Mouse (Mus musculus) layer of hippocampus, adult 2 months (tissue): ENCODE measurements at regions not wholly inside any gene's neighbourhood (a gene's known extent, or its start where the extent isn't known, plus 50 kb on each side); places are given as distances from the start of the nearest gene placed in this dataset.
"Not testable (repeated sequence)": the region's sequence is repeated elsewhere in the genome, so short reads cannot be mapped to it uniquely, and the experiment has no call there.

Experiments
- DNase-seq, 2 experiments: peaks; one replicate each; pipeline ENCODE4 v3.0.0; 2022; ENCODE audit warnings: low spot score in 2 of 2
- H3K27ac ChIP-seq: fragments of 200-600 bp; 2 replicates; pipeline ENCODE4 v1.8.1; 2022
- H3K4me3 ChIP-seq: fragments of 200-600 bp; 2 replicates; pipeline ENCODE4 v1.8.1; 2022; ENCODE audit warnings: mild to moderate bottlenecking
- CTCF ChIP-seq: fragments of 200-600 bp; conservative IDR thresholded peaks from 2 replicates; pipeline ENCODE4 v1.8.1; 2022; ENCODE audit warnings: antibody characterized with exemption, mild to moderate bottlenecking, moderate library complexity

GRCm38 (mm10) chr3:17613486-17613885 is 334.7 kb upstream of the Cypt12 start:
- no peak for DNase-seq
- Histone ChIP-seq H3K4me3 (no peak overlapping the region), H3K27ac (no peak overlapping the region)
- peak; percentile 61 for TF ChIP-seq CTCF

- no peak overlapping the region for H3K27ac ChIP-seq
- no peak for TF ChIP-seq CTCF
- H3K4me3 ChIP-seq: no peak overlapping the region
- peak; percentile 63 to 75 for DNase-seq
Observed at GRCm38 (mm10) chr3:17616439-17617070, 331.7 kb upstream of the Cypt12 start.

GRCm38 (mm10) chr3:17619489-17619888 is 328.7 kb upstream of the Cypt12 start:
- TF ChIP-seq CTCF: no peak
- no peak for DNase-seq
- Histone ChIP-seq H3K4me3 (no peak overlapping the region; the same call in 1 of the 2 replicates), H3K27ac (peak overlapping the region; percentile 85)

- no peak for TF ChIP-seq CTCF
- Histone ChIP-seq H3K27ac (peak overlapping the region; percentile 85), H3K4me3 (no peak overlapping the region; the same call in 1 of the 2 replicates)
- DNase-seq: peak; percentile 68 to 79
Observed at GRCm38 (mm10) chr3:17619890-17620289, 328.3 kb upstream of the Cypt12 start.

- Histone ChIP-seq H3K4me3 (no peak overlapping the region), H3K27ac (peak overlapping the region; percentile 85)
- no peak for DNase-seq
- TF ChIP-seq CTCF: no peak
Observed at GRCm38 (mm10) chr3:17620398-17620797, 327.8 kb upstream of the Cypt12 start.

- TF ChIP-seq CTCF: no peak
- no peak overlapping the region for H3K27ac ChIP-seq
- DNase-seq: peak in 1 of 2 experiments; percentile 46
- no peak overlapping the region for H3K4me3 ChIP-seq
Observed at GRCm38 (mm10) chr3:17632484-17632883, 315.7 kb upstream of the Cypt12 start.

GRCm38 (mm10) chr3:17636276-17636675 is 311.9 kb upstream of the Cypt12 start:
- no peak overlapping the region for H3K27ac ChIP-seq
- H3K4me3 ChIP-seq: no peak overlapping the region
- no peak for DNase-seq
- no peak for TF ChIP-seq CTCF

- not testable (repeated sequence) for DNase-seq, H3K27ac ChIP-seq, H3K4me3 ChIP-seq
Observed at GRCm38 (mm10) chr3:17659988-17660387, 288.2 kb upstream of the Cypt12 start.

GRCm38 (mm10) chr3:17661987-17662386 is 286.2 kb upstream of the Cypt12 start:
- Histone ChIP-seq H3K4me3 (no peak overlapping the region), H3K27ac (no peak overlapping the region)
- no peak for TF ChIP-seq CTCF
- DNase-seq: no peak

GRCm38 (mm10) chr3:17667016-17667415 is 281.2 kb upstream of the Cypt12 start:
- no peak overlapping the region for H3K27ac ChIP-seq
- TF ChIP-seq CTCF: no peak
- no peak for DNase-seq
- no peak overlapping the region for H3K4me3 ChIP-seq

- DNase-seq: no peak
- H3K27ac ChIP-seq: no peak overlapping the region
- no peak overlapping the region for H3K4me3 ChIP-seq
- no peak for TF ChIP-seq CTCF
Observed at GRCm38 (mm10) chr3:17668839-17669238, 279.4 kb upstream of the Cypt12 start.
